Mouse (Mus musculus): ENCODE measurements around the gene Sardh. TPM values are rescaled to one million over a fixed set of nuclear protein-coding genes. Genes with fewer than 3 reads are reported as not detected.

Gene Sardh
- polyA plus RNA-seq (2014; fragmentation: Illumina TruSeq; extraction: RNeasy Lipid Tissue Mini Kit (QIAGEN cat#74804); ENCODE audit: low read depth, low replicate concordance), result 0.34 TPM

DNA sequence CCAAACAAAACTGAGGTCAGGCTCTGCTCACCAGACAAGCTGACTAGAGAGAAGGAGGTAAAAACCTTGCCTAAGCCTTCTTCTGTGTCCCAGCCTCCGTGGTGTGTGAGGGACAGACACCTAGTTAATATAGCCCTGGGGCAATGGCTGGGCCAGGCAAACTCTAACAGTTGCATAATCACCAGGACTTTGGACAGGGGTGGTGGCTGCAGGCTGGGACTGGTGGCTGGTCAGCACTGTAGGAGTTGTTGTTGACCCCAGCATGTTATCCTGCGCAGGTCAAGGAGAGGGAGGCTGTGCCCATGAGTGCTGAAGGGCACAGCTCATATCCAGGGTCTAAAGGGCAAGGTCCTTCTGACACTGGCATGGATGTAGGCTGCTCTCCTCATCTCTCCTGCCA, at the start of gene Sardh:
Gene Sardh, minus strand, starts transcription at position 127 of the 400 bp plus-strand sequence.

DNA sequence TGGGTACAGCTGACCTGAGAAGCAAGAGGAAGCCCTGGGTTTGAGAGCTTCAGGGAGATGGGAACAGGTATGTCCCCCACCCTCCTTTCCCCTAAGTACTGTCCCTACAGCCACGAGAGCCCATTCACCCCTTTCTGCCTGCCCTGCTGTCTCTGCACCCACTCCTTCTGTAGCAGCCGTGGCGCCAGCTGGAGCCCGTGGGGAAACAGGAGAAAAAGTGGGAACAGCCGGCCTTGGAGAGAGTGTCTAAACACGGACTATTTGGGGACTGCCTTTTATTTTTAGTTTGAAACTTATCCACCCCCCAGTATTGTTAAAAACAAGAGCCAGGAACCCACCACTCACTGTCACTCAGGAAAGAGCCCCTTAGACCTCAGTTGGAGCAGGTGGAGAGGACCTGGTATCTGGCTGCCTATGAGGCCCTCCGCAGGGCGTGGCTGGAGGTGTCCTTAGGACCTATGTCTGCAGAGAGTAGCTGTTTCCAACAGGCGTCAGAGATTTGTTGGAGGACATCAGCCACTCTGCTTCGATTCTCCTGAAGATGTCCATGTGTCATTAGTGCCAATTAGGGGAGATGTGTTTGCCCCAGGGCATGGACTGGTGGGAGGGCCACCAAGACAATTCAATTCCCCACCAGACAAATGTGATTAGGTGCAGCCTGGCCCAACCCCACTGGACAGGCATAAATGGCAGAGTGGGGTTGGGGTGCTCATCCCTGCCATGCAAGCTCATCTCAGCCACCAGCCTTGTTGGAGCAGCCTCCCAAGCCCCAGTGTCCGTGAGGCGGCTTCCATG, 83.1 kb downstream of the Sardh start, which contains the start of gene Dbh:
Gene Dbh, plus strand, starts transcription at position 438 of the 795 bp plus-strand sequence.

DNA sequence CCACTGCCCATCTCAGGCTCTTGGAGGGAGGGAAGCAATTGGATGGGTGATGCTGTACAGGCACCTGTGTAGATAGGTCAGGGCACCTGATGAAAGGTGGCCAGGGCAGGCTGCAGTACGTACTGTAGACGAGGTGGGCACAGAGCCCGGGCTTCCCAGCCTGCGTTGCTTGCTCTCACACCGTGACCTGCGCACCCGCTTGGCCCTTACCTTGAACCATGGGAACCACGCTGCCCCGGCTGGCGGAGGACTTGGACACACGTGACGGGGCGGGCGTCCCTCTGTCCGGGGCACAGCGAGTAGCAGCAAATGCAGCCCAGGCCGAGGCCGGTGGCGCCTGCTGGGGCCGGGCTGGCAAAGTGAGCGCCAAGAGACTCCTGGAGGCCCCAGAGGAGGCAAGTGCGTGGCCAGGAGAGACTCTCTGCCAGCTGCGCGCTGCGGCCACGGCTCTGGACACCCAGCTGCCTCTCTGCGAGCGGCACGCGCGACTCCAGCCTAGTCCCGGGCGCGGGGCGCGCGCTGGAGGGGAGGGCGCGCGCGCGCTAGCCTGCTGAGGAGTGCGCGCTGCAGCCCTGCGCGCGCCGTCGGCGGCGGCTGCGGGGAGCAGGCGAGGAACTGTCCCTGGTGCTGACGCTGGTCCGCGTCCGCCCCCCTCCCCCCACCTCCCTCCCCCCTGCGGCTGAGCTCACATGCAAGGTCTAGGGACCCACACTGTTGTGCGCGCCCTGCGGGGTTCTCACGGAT, 106.0 kb downstream of the Sardh start, which contains the start of gene Fam163b:
Gene Fam163b, minus strand, starts transcription at position 542 of the 744 bp plus-strand sequence.

Other genes with a start within 250 kb of the Sardh start
- 5.6 TPM for gene Cacfd1, start 238.4 kb downstream of the Sardh start, polyA plus RNA-seq (2014; fragmentation: Illumina TruSeq; extraction: RNeasy Lipid Tissue Mini Kit (QIAGEN cat#74804); ENCODE audit: low read depth, low replicate concordance)
- not detected for gene Slc2a6, start 220.3 kb downstream of the Sardh start, polyA plus RNA-seq (2014; fragmentation: Illumina TruSeq; extraction: RNeasy Lipid Tissue Mini Kit (QIAGEN cat#74804); ENCODE audit: low read depth, low replicate concordance)
- gene Mymk, start 176.2 kb downstream of the Sardh start, polyA plus RNA-seq (2014; fragmentation: Illumina TruSeq; extraction: RNeasy Lipid Tissue Mini Kit (QIAGEN cat#74804); ENCODE audit: low read depth, low replicate concordance), result not detected
- gene Adamtsl2, start 169.0 kb downstream of the Sardh start, polyA plus RNA-seq (2014; fragmentation: Illumina TruSeq; extraction: RNeasy Lipid Tissue Mini Kit (QIAGEN cat#74804); ENCODE audit: low read depth, low replicate concordance), result not detected
- gene Fam163b, start 105.8 kb downstream of the Sardh start, polyA plus RNA-seq (2014; fragmentation: Illumina TruSeq; extraction: RNeasy Lipid Tissue Mini Kit (QIAGEN cat#74804); ENCODE audit: low read depth, low replicate concordance), result not detected
- not detected for gene Dbh, start 83.1 kb downstream of the Sardh start, polyA plus RNA-seq (2014; fragmentation: Illumina TruSeq; extraction: RNeasy Lipid Tissue Mini Kit (QIAGEN cat#74804); ENCODE audit: low read depth, low replicate concordance)
- 5.4 TPM for gene Vav2, start 178.7 kb upstream of the Sardh start, polyA plus RNA-seq (2014; fragmentation: Illumina TruSeq; extraction: RNeasy Lipid Tissue Mini Kit (QIAGEN cat#74804); ENCODE audit: low read depth, low replicate concordance)
- 1.6 TPM for gene Brd3os, start 194.0 kb upstream of the Sardh start, polyA plus RNA-seq (2014; fragmentation: Illumina TruSeq; extraction: RNeasy Lipid Tissue Mini Kit (QIAGEN cat#74804); ENCODE audit: low read depth, low replicate concordance)